ENCODE assay signal across 26 mouse cellular contexts in genomic region chr13:63082555-63083136, GRCm38 (mm10).
DNase-seq lines count a peak whose midpoint lies in the region; ATAC-seq and TF ChIP-seq lines count a peak whose summit lies in the region.
"Had no signal": no experiment of that assay in that cellular context is flagged by ENCODE, and none has a peak within 500 bp of the region (broad histone marks: within the 10 kb centered on the region; RNA-seq: fewer than 3 reads in every experiment).

No protein-coding gene starts in this region.

- ATAC-seq in lung, postnatal 0 days: peak; percentile 72
- ATAC-seq in intestine, postnatal 0 days: peak; percentile 75
- ATAC-seq in megakaryocyte-erythroid progenitor cell, adult 5-6 weeks (replicated peaks; ENCODE audit: low FRiP score, low TSS enrichment, poor library complexity, severe bottlenecking): no peak
- ATAC-seq: CD4-positive, CD25-positive, alpha-beta regulatory T cell, adult 4 months; forebrain, embryonic 15.5 days; liver, embryonic 12.5 days had no signal

- no peak overlapping the region for H3K27ac ChIP-seq in lung, postnatal 0 days (ENCODE audit: low read length)
- no peak overlapping the region for H3K27ac ChIP-seq in intestine, postnatal 0 days (ENCODE audit: low read depth, low read length)
- H3K27ac ChIP-seq: forebrain, embryonic 15.5 days; heart, embryonic 10.5 days; hindbrain, embryonic 10.5 days; kidney, embryonic 15.5 days; left cerebral cortex, adult 2 months; liver, embryonic 12.5 days; neural tube, embryonic 13.5 days had no signal

- H3K27me3 ChIP-seq in lung, postnatal 0 days (replicated peaks; ENCODE audit: insufficient read depth, low read length): no peaks in the 10 kb centered on the region
- H3K27me3 ChIP-seq in intestine, postnatal 0 days (replicated peaks; ENCODE audit: control insufficient read depth, insufficient read depth, low read length): no peaks in the 10 kb centered on the region
- H3K27me3 ChIP-seq: forebrain, embryonic 15.5 days; kidney, embryonic 15.5 days; liver, embryonic 12.5 days; neural tube, embryonic 13.5 days had no signal

- peak; percentile 22 for TF ChIP-seq CTCF in lung, postnatal 0 days (IDR thresholded peaks at IDR 0.05)
- 0 out of 2 replicates have a peak, but pooled peaks have one; percentile 11 for TF ChIP-seq CTCF in intestine, postnatal 0 days (IDR thresholded peaks at IDR 0.05; ENCODE audit: low read depth)

- intact Hi-C loops in gastrocnemius, postnatal 36 days (cut with DNase I): no loop called here

- peak; percentile 69 for DNase-seq in heart, adult 11 months
- DNase-seq in heart, adult 8-10 months (ENCODE audit: low spot score): no peak
- DNase-seq in lung, postnatal 0 days (ENCODE audit: low spot score): peak; percentile 52
- no peak for DNase-seq in lung, postnatal 14 days
- DNase-seq in gastrocnemius, postnatal 36 days: no peak
- DNase-seq: adrenal gland, postnatal 25 days; cerebellum, adult 11-12 months; cerebellum, postnatal 36 days; gastrocnemius, postnatal 14 days; kidney, postnatal 4 days; layer of hippocampus, adult 9-11 months; left cerebral cortex, postnatal 4 days; midbrain, embryonic 14.5 days; right cerebral cortex, postnatal 14 days; spleen, adult 18-20 months had no signal

- 43% methylated on average over 5 of the region's 5 CpGs for WGBS in lung, postnatal 0 days
- WGBS in intestine, postnatal 0 days: 38% methylated on average over 5 of the region's 5 CpGs

- H3K4me1 ChIP-seq in lung, postnatal 0 days (ENCODE audit: insufficient read depth, low read depth, low read length): no peaks in the 10 kb centered on the region; the same call in 1 of the 2 replicates
- no peaks in the 10 kb centered on the region for H3K4me1 ChIP-seq in intestine, postnatal 0 days (replicated peaks; ENCODE audit: control insufficient read depth, insufficient read depth, low read length)
- H3K4me1 ChIP-seq: forebrain, embryonic 15.5 days; heart, embryonic 10.5 days; hindbrain, embryonic 10.5 days; kidney, embryonic 15.5 days; liver, embryonic 12.5 days; neural tube, embryonic 13.5 days had no signal

- H3K4me3 ChIP-seq in lung, postnatal 0 days (ENCODE audit: low read depth, low read length): no peak overlapping the region
- no peak overlapping the region for H3K4me3 ChIP-seq in intestine, postnatal 0 days (ENCODE audit: low read depth, low read length)
- H3K4me3 ChIP-seq: forebrain, embryonic 15.5 days; heart, embryonic 10.5 days; hindbrain, embryonic 10.5 days; kidney, embryonic 15.5 days; left cerebral cortex, adult 2 months; liver, embryonic 12.5 days; neural tube, embryonic 13.5 days had no signal

- no peak overlapping the region for H3K9ac ChIP-seq in lung, postnatal 0 days (replicated peaks; ENCODE audit: low read depth)
- no peak overlapping the region for H3K9ac ChIP-seq in intestine, postnatal 0 days (ENCODE audit: low read depth, low read length)
- H3K9ac ChIP-seq: forebrain, embryonic 15.5 days; kidney, embryonic 15.5 days; liver, embryonic 12.5 days; neural tube, embryonic 13.5 days had no signal

- H3K4me2 ChIP-seq in lung, postnatal 0 days (replicated peaks; ENCODE audit: low read depth, low read length): no peak overlapping the region
- no peak overlapping the region for H3K4me2 ChIP-seq in intestine, postnatal 0 days (replicated peaks; ENCODE audit: low read depth)
- H3K4me2 ChIP-seq: forebrain, embryonic 15.5 days; kidney, embryonic 15.5 days; liver, embryonic 12.5 days; neural tube, embryonic 13.5 days had no signal

- H3K9me3 ChIP-seq in lung, postnatal 0 days (ENCODE audit: low read length): no peaks in the 10 kb centered on the region
- no peaks in the 10 kb centered on the region for H3K9me3 ChIP-seq in intestine, postnatal 0 days (ENCODE audit: control insufficient read depth)
- H3K9me3 ChIP-seq: forebrain, embryonic 15.5 days; G1E; heart, embryonic 10.5 days; hindbrain, embryonic 10.5 days; kidney, embryonic 15.5 days; liver, embryonic 12.5 days; neural tube, embryonic 13.5 days had no signal

- TF ChIP-seq EP300 in lung, postnatal 0 days (IDR thresholded peaks at IDR 0.05): no peak

- no peaks in the 10 kb centered on the region for H3K36me3 ChIP-seq in lung, postnatal 0 days (ENCODE audit: insufficient read depth, low read length)
- H3K36me3 ChIP-seq in intestine, postnatal 0 days (ENCODE audit: control insufficient read depth, insufficient read depth): no peaks in the 10 kb centered on the region
- H3K36me3 ChIP-seq: forebrain, embryonic 15.5 days; G1E; heart, embryonic 10.5 days; hindbrain, embryonic 10.5 days; kidney, embryonic 15.5 days; liver, embryonic 12.5 days; neural tube, embryonic 13.5 days had no signal

Comparison
In these comparisons a context has a peak if more than half of its experiments do, and no peak if none do; other contexts are left out.
1. DNase-seq: peak in heart, adult 11 months (single experiment) and lung, postnatal 0 days (single experiment); none in heart, adult 8-10 months (single experiment), lung, postnatal 14 days (single experiment) and gastrocnemius, postnatal 36 days (0 of 2).